Mouse (Mus musculus) liver, embryonic 14.5 days (tissue): ENCODE data around the gene Csf1.

Source experiments
- CTCF ChIP-seq: IDR thresholded peaks from 2 replicates; pipeline ENCODE4 v1.5.1; 2016; ENCODE audit warnings: antibody characterized with exemption, low read depth, control low read depth
- EP300 ChIP-seq: IDR thresholded peaks from 2 replicates; pipeline ENCODE4 v1.6.1; 2016; ENCODE audit warnings: antibody characterized with exemption, low read depth

GRCm38 (mm10) chr3:107700625-107701024, 59.6 kb downstream of the Csf1 start:
- TF ChIP-seq CTCF (no peak), EP300 (no peak)
